Mouse (Mus musculus) heart, postnatal 0 days (tissue): ENCODE results near the gene Hivep2. TPM values are rescaled to one million over a fixed set of nuclear protein-coding genes. Genes with fewer than 3 reads are reported as not detected.

Experiments used
- ATAC-seq: fragments of 200-750 bp; cut with Nextera tagmentation; 2 replicates; pipeline ENCODE4 v1.8.0; 2017; ENCODE audit warnings: low read depth, moderate number of reproducible peaks, moderate library complexity; ENCODE audit not compliant: insufficient read depth
- DNase-seq: peaks from one replicate; pipeline ENCODE4 v3.0.0-alpha.2; 2016; ENCODE audit warnings: low spot score
- H3K27ac ChIP-seq: fragments of 300-500 bp; sonication (generic); 2 replicates; pipeline ENCODE4 v1.5.1; 2014; ENCODE audit warnings: low read depth, mild to moderate bottlenecking
- H3K27me3 ChIP-seq: fragments of 300-500 bp; sonication (generic); 2 replicates; pipeline ENCODE4 v1.6.1; 2014; ENCODE audit warnings: low read length, mixed read lengths; ENCODE audit not compliant: control insufficient read depth, insufficient read depth
- H3K36me3 ChIP-seq: fragments of 300-500 bp; sonication (generic); replicated peaks from 2 replicates; pipeline ENCODE4 v1.6.1; 2014; ENCODE audit warnings: low read length, mixed read lengths; ENCODE audit not compliant: control insufficient read depth, insufficient read depth
- H3K4me1 ChIP-seq: fragments of 300-500 bp; sonication (generic); 2 replicates; pipeline ENCODE4 v1.6.1; 2014; ENCODE audit warnings: antibody characterized with exemption; ENCODE audit not compliant: control insufficient read depth, insufficient read depth
- H3K4me2 ChIP-seq: fragments of 300-500 bp; sonication (generic); 2 replicates; pipeline ENCODE4 v1.6.1; 2014; ENCODE audit warnings: low read depth, mild to moderate bottlenecking, low read length, moderate library complexity
- H3K4me3 ChIP-seq: fragments of 300-500 bp; sonication (generic); 2 replicates; pipeline ENCODE4 v1.5.1; 2014; ENCODE audit warnings: low read depth, low read length
- H3K9ac ChIP-seq: fragments of 300-500 bp; sonication (generic); replicated peaks from 2 replicates; pipeline ENCODE4 v1.6.1; 2014; ENCODE audit warnings: low read depth, low read length, mixed read lengths
- H3K9me3 ChIP-seq: fragments of 300-500 bp; sonication (generic); replicated peaks from 2 replicates; pipeline ENCODE4 v1.6.1; 2016; ENCODE audit warnings: low read length; ENCODE audit not compliant: control insufficient read depth
- CTCF ChIP-seq: IDR thresholded peaks from 2 replicates; pipeline ENCODE4 v1.5.1; 2016; ENCODE audit warnings: antibody characterized with exemption, control low read depth, low read depth
- EP300 ChIP-seq: IDR thresholded peaks from 2 replicates; pipeline ENCODE4 v1.6.1; 2016; ENCODE audit warnings: antibody characterized with exemption, low read depth
- WGBS: fragments of 180-500 bp; shearing (Covaris S2); extraction: QIAGEN DNeasy Blood & Tissue Kit; methylation state at CpG from one replicate; pipeline ENCODE4 v1.1.7; 2014; 5-methylcytosine and 5-hydroxymethylcytosine counted together
- polyA plus RNA-seq: library from polyadenylated mRNA; unstranded; fragments of >200 nt; fragmentation: Nextera tagmentation; extraction: Ambion mirVana; gene quantifications from 2 replicates; pipeline ENCODE4 v1.2.1, GENCODE M21; 2015
- total RNA-seq: library from RNA; depleted of rRNA; stranded (reverse); fragments of >200 nt; gene quantifications from 2 replicates; pipeline ENCODE4 v1.2.3, GENCODE M21; 2014; ENCODE audit warnings: low replicate concordance

Hivep2 gene
- total and polyA plus RNA-seq, 2 experiments from 2014 or later, result 3.7 to 11.6 TPM

- H3K4me1 ChIP-seq, result no peaks in the 10 kb centered on the region
- WGBS, result 66% methylated on average over 7 of the region's 7 CpGs
- H3K9ac ChIP-seq, result no peak overlapping the region
- no peaks in the 10 kb centered on the region for H3K36me3 ChIP-seq
- no peak overlapping the region for H3K4me3 ChIP-seq
- no peak overlapping the region for H3K4me2 ChIP-seq
- peak overlapping the region; percentile 45 for H3K27ac ChIP-seq
- no peak for DNase-seq
- no peak for TF ChIP-seq EP300
- no peak for TF ChIP-seq CTCF
- ATAC-seq, result no peak
- no peaks in the 10 kb centered on the region for H3K27me3 ChIP-seq
- H3K9me3 ChIP-seq, result peaks cover 3% of the 10 kb centered on the region; the same call in 1 of the 2 replicates
Measured at GRCm38 (mm10) chr10:14087316-14087715, 121.4 kb downstream of the Hivep2 start.

- Histone ChIP-seq H3K36me3 (no peaks in the 10 kb centered on the region), H3K4me2 (no peak overlapping the region), H3K9me3 (peaks cover 3% of the 10 kb centered on the region; the same call in 1 of the 2 replicates), H3K4me1 (no peaks in the 10 kb centered on the region), H3K27ac (no peak overlapping the region), H3K9ac (no peak overlapping the region), H3K27me3 (no peaks in the 10 kb centered on the region), H3K4me3 (no peak overlapping the region)
- 54% methylated on average over 9 of the region's 9 CpGs for WGBS
- ATAC-seq, result no peak
- TF ChIP-seq CTCF, result peak; percentile 77
- TF ChIP-seq EP300, result no peak
- peak; percentile 28 for DNase-seq
Measured at GRCm38 (mm10) chr10:14089488-14089887, 123.6 kb downstream of the Hivep2 start.

- no peak for ATAC-seq
- peaks cover 3% of the 10 kb centered on the region; the same call in 1 of the 2 replicates for H3K9me3 ChIP-seq
- 84% methylated on average over 4 of the region's 4 CpGs for WGBS
Measured at GRCm38 (mm10) chr10:14094033-14094432, 128.2 kb downstream of the Hivep2 start.

GRCm38 (mm10) chr10:14096045-14096444 is 130.2 kb downstream of the Hivep2 start:
- no peaks in the 10 kb centered on the region for H3K36me3 ChIP-seq
- no peak for TF ChIP-seq CTCF
- no peak for TF ChIP-seq EP300
- H3K27ac ChIP-seq, result no peak overlapping the region
- H3K27me3 ChIP-seq, result no peaks in the 10 kb centered on the region
- DNase-seq, result no peak
- H3K9me3 ChIP-seq, result peaks cover 3% of the 10 kb centered on the region; the same call in 1 of the 2 replicates
- no peak overlapping the region for H3K4me2 ChIP-seq
- H3K4me1 ChIP-seq, result no peaks in the 10 kb centered on the region
- H3K4me3 ChIP-seq, result no peak overlapping the region
- WGBS, result 57% methylated on average over 3 of the region's 3 CpGs
- no peak overlapping the region for H3K9ac ChIP-seq
- no peak for ATAC-seq

More at GRCm38 (mm10) chr10:14094033-14094432, 128.2 kb downstream of the Hivep2 start:
- Histone ChIP-seq H3K27ac (no peak overlapping the region), H3K9ac (no peak overlapping the region), H3K27me3 (no peaks in the 10 kb centered on the region), H3K4me2 (no peak overlapping the region), H3K4me3 (no peak overlapping the region), H3K4me1 (no peaks in the 10 kb centered on the region), H3K36me3 (no peaks in the 10 kb centered on the region)
- DNase-seq, result no peak
- TF ChIP-seq EP300, result no peak
- TF ChIP-seq CTCF, result no peak

GRCm38 (mm10) chr10:14099182-14099581 is 133.3 kb downstream of the Hivep2 start:
- TF ChIP-seq EP300 (no peak), CTCF (no peak)
- WGBS, result 62% methylated on average over 4 of the region's 4 CpGs
- H3K36me3 ChIP-seq, result no peaks in the 10 kb centered on the region
- no peak for ATAC-seq
- H3K4me2 ChIP-seq, result no peak overlapping the region
- no peak overlapping the region for H3K9ac ChIP-seq
- DNase-seq, result no peak
- no peak overlapping the region for H3K27ac ChIP-seq
- H3K4me3 ChIP-seq, result no peak overlapping the region
- no peaks in the 10 kb centered on the region for H3K4me1 ChIP-seq
- no peaks in the 10 kb centered on the region for H3K9me3 ChIP-seq
- no peaks in the 10 kb centered on the region for H3K27me3 ChIP-seq

GRCm38 (mm10) chr10:14100041-14100440 is 134.2 kb downstream of the Hivep2 start:
- WGBS, result 76% methylated on average over 8 of the region's 8 CpGs
- Histone ChIP-seq H3K9ac (no peak overlapping the region), H3K9me3 (no peaks in the 10 kb centered on the region), H3K4me3 (no peak overlapping the region), H3K27ac (no peak overlapping the region), H3K27me3 (no peaks in the 10 kb centered on the region), H3K4me1 (no peaks in the 10 kb centered on the region), H3K4me2 (no peak overlapping the region), H3K36me3 (no peaks in the 10 kb centered on the region)
- no peak for DNase-seq
- ATAC-seq, result no peak
- no peak for TF ChIP-seq CTCF
- TF ChIP-seq EP300, result no peak
